Mouse (Mus musculus): ENCODE data around the gene Gprin2.

- no peak for TF ChIP-seq POLR2A (IDR thresholded peaks at IDR 0.05; ENCODE audit: borderline replicate concordance, control insufficient read depth, low read depth, low read length)
- peak; percentile 53 for TF ChIP-seq CTCF (IDR thresholded peaks at IDR 0.05; ENCODE audit: control insufficient read depth, insufficient read depth, low read length)
Observed at GRCm38 (mm10) chr14:34234630-34235380, 33.4 kb upstream of the Gprin2 start.
